Mouse (Mus musculus) bone marrow macrophage, adult 2 months (primary cell): ENCODE measurements at regions not wholly inside any gene's neighbourhood (a gene's known extent, or its start where the extent isn't known, plus 50 kb on each side); places are given as distances from the start of the nearest gene placed in this dataset.

Source experiments
- CTCF ChIP-seq: IDR thresholded peaks from 2 replicates; pipeline ENCODE4 v1.5.1; 2012; ENCODE audit warnings: low read depth, mild to moderate bottlenecking, low read length, moderate library complexity
- POLR2A ChIP-seq: IDR thresholded peaks from 2 replicates; pipeline ENCODE4 v1.6.1; 2012; ENCODE audit warnings: mild to moderate bottlenecking, low read depth, low read length, borderline replicate concordance

- TF ChIP-seq CTCF = no peak
- no peak for TF ChIP-seq POLR2A
These were observed 150.7 kb upstream of the Rgmb start for GRCm38 (mm10) chr17:15981558-15981957.
